Mouse (Mus musculus) liver, adult 2 months (tissue): Measurements from ENCODE around the gene Hoxc9.

Source experiments
- CTCF ChIP-seq: fragments of 200-500 bp; IDR thresholded peaks from 2 replicates; pipeline ENCODE4 v1.5.1; 2011; ENCODE audit warnings: low read depth, low read length, control low read depth
- POLR2A ChIP-seq: fragments of 200-500 bp; IDR thresholded peaks from 2 replicates; pipeline ENCODE4 v1.6.1; 2011; ENCODE audit warnings: low read length, control low read depth; ENCODE audit not compliant: insufficient read depth; ENCODE audit errors: extremely low read depth

DNA sequence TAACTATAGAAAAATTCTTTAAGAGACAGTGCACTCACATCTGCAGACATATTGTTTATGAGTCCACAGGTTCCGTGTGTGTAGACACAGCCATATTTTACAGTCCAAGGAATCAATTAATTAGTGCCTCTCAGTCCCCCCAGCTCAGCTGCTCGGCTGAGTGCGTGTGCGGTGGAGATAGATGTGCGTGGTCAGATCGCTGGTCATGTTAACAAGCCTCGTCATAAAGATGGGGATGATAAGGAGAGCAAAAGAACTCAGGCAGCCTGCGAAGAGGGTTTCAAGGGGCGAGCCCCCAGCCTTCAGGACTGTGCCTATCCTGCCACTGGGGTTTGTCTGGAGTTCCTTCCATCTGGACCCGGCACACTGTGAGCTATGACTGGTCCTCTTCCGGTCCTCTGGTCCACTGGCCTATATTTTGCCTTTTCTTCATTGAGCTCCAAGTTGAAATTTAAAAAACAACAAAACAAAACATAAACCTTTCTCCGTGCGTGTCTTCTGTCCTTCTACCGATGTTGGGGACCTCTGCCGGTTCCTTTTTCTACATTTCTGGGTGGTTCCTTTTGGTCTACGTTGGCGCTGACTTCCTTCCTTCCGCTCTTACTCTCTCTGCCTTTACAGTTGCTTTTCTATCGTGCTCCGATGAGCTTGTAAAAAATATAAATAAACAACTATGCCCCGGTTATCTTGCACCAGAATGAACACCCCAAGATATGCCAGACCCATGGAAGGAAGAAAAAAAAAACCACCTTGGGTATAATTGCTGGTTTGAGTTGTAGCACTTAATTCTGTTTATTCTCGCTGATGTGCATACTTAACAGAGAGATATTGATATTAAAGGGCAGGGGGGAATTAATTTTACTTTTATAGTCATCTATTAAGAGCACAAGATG lies 30.8 kb upstream of the Hoxc9 start:
- no peak for TF ChIP-seq CTCF
- TF ChIP-seq POLR2A: no peak
